Mouse (Mus musculus): Measurements from ENCODE around the gene Basp1.

DNA sequence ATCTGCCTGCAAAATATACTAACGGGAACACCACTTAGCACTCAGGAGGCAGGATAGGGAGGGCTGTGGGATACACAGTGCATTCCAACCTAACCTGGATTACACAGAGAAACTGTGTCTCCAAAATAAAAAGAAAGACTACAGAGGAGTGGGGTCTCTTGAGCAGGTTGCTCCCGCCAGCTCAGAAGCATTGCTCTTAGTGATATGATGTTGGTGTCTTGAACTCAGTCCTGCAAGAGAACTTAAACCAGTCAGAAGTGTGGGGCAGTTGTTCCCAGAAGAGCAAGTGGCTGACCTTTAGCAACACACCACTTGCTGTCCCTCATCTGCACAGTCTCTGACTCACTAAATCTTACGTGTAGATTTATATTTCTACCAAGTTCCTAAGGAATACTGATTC is 40.0 kb upstream of the Basp1 start:
- no peak for TF ChIP-seq GATA1 (IDR thresholded peaks at IDR 0.05; ENCODE audit: low read length)
- TF ChIP-seq TAL1 (IDR thresholded peaks at IDR 0.05; ENCODE audit: low read length): no peak
